Mouse (Mus musculus) lung, postnatal 0 days (tissue): ENCODE measurements at regions not wholly inside any gene's neighbourhood (a gene's known extent, or its start where the extent isn't known, plus 50 kb on each side); places are given as distances from the start of the nearest gene placed in this dataset.

Experiments
- CTCF ChIP-seq: IDR thresholded peaks from 2 replicates; pipeline ENCODE4 v1.5.1; 2016; ENCODE audit warnings: antibody characterized with exemption, mild to moderate bottlenecking
- EP300 ChIP-seq: IDR thresholded peaks from 2 replicates; pipeline ENCODE4 v1.6.1; 2016; ENCODE audit warnings: antibody characterized with exemption, mild to moderate bottlenecking, control low read depth

DNA sequence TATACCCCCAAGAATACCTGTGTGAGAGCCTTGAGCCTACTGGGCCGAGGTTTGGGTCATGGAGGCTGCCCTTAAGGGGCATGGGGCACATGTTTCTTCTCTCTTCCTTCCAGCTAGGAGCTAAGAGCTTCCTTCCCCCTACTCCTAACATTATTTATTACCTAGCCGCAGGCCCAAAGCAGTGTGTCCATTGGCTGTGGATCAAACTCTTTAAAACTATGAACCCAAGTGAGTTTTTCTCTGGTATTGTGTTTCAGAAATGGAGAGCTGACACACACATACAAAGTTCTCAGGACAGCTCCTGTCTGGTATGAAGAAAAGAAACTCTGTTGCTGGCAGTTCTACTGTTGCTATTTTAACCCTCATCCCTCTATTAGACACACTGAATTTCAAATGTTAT is 279.9 kb downstream of the Tbc1d1 start:
- no peak for TF ChIP-seq CTCF
- TF ChIP-seq EP300, result no peak
